Mouse (Mus musculus) ES-Bruce4 (cell line): ENCODE measurements around the gene Tcf19.

Source experiments
- CTCF ChIP-seq: IDR thresholded peaks from one replicate; pipeline ENCODE4 v1.8.1; 2011; ENCODE audit warnings: low read depth, low read length
- EP300 ChIP-seq: IDR thresholded peaks from 2 replicates; pipeline ENCODE4 v1.6.1; 2011; ENCODE audit warnings: low read depth, low read length; ENCODE audit not compliant: insufficient read depth
- POLR2A ChIP-seq: IDR thresholded peaks from one replicate; pipeline ENCODE4 v1.8.1; 2011; ENCODE audit warnings: low read length; ENCODE audit not compliant: insufficient read depth

GRCm38 (mm10) chr17:35544001-35544400 is 27.4 kb upstream of the Tcf19 start:
- TF ChIP-seq CTCF (no peak), POLR2A (no peak), EP300 (no peak)
